Mouse (Mus musculus): ENCODE measurements at regions not wholly inside any gene's neighbourhood (a gene's known extent, or its start where the extent isn't known, plus 50 kb on each side); places are given as distances from the start of the nearest gene placed in this dataset.

DNA sequence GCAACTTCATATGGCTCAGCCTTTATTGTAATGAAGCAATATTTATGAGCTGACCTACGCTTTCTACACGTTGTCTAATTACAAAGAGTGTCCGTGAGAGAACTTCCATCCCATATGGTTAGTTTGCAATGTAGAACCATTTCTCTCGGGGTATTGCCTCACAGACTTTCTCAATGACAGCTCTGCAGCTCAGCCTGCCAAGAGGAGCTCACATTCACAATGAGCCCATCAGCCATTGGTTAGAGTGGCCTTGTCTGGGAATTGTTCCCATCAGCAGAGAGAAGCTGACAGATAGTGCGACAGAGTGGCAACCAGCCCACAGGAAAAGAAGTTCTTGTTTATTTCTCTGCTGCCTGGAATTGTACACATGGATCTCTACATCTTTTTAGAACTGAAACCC, 409.7 kb downstream of the Zfp704 start:
- intact Hi-C loops (cut with DNase I) = no loop called here
- DNase-seq = peak; percentile 21 to 35

DNA sequence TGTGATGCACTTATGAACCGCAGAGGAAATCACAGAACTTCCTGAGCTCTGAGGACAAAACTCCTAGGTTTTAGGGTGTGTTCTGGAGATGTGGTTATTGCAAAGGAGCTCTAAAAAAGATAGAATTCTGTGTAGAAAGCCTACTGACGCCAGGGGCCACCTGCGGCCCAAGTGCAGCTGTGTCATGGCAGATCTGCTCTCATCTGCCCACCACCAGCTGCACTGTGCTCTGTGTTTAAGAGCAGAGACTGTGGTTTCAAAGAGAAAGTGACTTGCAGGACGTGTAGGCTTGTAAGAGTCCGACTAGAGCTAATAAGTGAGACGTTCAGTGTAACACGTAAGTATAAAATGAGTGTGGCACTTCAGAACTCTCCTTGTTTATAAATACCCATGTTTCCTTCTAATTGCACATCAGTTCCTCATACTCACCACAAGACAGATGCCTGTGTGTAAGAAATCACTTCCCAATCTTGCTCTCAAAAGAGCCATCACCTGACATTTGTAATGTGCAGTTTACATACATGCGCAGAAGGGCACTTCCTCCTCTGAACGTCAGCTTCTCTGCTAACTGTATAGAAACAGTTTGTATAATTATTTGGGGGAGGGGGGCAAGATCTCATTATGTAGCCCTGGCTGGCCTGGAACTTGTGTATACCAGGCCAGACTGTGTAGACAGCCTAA, 411.1 kb downstream of the Zfp704 start:
- no peak for DNase-seq
- intact Hi-C loops (cut with DNase I) = no loop called here

DNA sequence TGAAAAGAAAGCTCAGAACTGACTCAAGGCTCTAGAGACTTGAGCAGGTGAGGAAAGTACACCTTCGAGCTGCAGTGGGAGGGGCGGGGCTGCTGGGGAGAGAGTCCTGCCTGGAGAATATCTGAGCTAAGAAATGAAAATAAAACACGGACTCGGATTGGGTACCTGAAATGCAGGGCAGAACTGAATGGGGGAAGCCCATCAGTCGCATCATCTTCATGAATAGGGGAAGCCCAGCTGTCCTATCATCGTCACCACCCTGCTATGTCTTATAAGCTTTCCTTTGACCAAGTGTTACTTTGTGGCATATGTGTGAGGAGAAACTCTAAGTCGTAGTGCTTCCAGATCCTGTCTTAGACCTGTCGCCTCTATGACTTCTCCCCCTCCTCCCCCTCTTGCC, 414.1 kb downstream of the Zfp704 start:
- intact Hi-C loops (cut with DNase I) = no loop called here

DNA sequence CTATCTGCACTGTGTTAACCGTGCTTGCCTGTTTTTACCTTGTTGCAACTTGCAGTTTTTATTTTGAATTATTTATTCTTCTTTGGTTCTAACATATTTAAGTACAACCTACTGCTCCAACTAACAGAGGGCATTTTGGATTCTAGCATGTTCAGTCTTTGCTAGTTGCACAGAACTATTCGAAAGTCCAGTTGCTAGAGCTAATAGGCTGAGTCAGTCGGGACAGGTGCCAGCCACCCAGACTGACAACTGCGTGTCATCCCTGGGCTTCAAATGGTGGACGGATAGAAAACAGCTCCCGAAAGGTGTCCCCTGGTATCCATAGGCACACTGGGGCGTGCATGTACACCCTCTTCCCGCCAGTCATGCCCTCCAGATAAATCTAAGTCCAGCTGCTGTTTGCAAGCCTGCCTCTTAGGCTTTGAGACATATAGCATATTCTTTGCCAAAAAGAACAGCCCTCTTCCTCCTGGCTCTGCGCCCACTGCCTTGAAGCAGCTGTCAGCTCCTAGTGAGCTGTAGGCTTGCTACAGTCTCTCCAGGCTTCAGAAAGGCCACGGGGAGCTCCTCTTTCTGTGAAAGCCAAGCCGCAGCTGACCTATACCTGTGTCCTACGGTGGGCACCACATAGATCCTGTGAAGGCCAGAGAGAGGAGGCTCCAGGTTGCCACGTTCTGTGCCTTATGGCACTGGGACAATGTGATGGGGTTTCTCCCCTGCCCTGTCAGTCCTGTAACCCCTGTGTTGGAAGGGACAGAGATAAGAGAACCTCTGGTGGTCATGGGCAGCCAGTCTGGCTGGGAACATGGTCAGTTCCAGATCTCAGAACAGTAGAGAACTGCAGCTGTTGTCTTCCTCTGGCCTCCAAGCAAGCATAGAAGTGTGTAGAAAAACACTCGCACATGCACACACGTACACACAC, 420.3 kb downstream of the Zfp704 start:
- DNase-seq = peak; percentile 19 to 25
- intact Hi-C loops (cut with DNase I) = no loop called here

More for the DNA sequence above, 414.1 kb downstream of the Zfp704 start:
- DNase-seq = no peak

DNA sequence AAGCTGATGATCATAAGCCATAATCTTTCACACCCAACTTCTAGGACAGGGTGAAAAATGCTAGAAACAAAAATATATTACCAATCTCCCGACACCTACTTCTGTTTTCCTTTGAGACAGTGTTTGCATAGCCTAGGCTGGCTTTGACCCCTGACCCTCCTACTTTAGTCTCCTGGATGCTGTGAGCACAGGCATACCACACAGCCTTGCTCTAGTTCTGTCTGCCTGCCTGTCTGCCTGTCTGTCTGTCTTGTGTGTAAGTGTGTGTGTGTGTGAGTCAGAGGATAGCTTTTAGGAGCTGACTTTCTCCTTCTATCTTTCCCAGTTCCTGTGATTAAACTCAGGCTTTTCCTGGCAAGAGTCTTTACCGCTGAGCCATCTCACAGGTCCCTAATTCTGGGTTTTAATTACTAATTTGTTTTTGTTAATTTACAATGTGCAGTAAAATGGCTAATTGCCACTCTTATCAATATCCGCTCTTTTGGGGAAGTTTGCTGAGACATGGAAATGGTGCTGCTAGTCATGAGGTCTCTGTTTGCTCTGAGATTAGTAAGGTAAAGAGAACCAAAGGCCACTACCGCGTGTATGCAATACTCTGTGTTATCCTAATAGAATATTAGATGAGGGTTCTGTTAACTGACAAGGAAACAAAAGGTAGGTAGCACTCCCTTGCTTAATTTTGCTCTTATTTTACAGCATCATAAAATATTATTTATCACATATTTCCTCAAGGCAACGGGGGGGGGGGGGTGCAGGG, 423.3 kb downstream of the Zfp704 start:
- intact Hi-C loops (cut with DNase I) = no loop called here
- no peak for DNase-seq

DNA sequence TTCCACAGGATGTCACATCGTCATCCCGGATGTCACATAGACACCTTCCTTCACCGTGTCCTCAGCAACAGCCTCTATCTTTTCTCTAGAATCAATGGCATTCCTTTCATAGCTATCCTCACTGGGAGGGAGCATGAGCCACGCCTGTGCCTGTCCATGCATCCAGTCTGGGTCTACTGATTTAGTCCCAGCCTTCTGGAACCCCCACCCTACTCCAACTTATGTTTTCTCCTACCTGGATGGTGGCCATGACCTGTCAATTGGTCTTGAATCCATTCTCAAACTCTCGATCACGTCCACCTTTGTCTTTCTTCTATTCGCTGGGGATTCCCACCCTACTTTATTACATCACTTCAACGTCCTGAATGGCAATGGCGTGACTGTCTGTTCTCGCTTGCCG, 428.3 kb downstream of the Zfp704 start:
- intact Hi-C loops (cut with DNase I) = no loop called here
- no peak for DNase-seq

DNA sequence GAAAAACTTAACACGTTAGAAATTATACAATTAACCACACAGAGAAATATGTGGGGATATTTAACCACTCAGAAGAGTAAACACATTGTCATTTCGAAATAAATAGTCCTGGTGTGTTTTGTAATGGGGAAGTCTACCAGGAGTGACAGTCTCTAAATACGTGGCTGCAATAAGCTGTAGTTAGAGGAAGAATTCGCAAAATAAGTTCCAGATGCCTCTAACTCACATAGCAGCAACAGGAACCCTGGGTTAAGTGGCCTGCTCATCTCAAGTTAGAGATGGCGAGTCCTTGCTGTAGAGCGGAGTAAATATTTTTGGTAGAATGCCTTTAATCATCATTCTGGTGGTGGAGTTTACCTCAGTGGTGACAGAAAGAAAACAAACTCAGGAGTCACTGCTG, 430.2 kb downstream of the Zfp704 start:
- intact Hi-C loops (cut with DNase I) = no loop called here
- no peak for DNase-seq

DNA sequence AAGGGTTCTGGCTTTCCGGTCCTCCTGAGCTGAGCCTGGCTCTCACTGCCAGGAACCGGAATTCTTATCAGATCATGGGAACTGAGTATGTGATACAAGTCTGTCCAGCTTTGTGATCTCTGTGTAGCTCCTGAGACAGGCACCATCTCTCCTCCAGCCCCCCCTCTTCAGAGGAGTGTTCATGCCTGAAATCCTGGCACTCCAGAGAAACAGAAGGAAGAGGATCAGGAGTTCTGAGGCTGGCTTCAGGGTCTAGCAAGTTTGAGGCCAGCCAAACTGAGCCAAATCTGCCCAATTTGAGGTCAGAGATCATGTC, 435.4 kb downstream of the Zfp704 start:
- no peak for DNase-seq
- intact Hi-C loops (cut with DNase I) = loop anchor here (5.0 kb wide), 1 partner anchor 73 kb away; no protein-coding TSS in a partner anchor

DNA sequence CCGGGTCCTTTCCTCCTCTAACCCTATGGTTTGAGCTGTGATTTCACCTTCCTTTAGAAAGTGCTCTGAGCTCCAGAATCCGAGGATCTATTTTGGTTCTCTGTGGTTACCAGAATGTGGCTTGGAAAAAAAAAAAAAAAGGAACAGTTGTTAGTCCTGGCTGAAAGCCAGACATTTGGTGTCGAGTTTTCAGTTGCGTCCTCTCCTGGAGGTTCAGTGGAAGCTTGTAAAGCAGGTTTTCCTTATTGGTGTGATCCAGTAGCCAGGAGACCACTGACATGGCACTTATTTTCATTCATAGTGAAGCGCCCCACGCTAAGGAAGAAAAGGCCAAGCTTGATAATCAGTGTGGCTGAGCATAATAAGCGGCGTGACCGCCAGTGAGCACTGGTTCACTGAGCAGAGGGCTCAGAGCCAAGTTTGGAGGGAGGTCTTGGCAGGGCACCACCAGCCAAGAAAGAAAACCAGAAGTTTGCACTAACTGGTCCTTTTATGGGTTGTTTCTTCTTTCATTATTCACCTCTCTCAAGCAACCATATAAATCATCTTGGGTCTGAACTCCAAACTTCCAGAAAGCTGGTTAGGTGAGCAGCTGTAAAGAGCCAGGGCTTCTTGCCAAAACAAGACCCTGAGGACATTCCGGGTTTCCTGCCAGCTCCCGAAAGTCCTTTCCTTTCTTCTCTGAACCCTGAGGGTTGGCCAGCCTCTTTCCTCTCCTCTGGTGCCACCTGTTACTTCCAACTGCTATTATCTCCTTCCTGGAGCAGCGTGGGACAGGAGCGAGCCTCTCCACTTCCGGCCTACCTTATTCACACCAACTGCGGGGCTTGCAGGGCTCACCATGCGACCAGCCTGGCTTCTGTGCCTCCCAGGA, 436.0 kb downstream of the Zfp704 start:
- intact Hi-C loops (cut with DNase I) = loop anchor here (5.0 kb wide), 1 partner anchor 73 kb away; no protein-coding TSS in a partner anchor
- DNase-seq = peak; percentile 51 to 54

DNA sequence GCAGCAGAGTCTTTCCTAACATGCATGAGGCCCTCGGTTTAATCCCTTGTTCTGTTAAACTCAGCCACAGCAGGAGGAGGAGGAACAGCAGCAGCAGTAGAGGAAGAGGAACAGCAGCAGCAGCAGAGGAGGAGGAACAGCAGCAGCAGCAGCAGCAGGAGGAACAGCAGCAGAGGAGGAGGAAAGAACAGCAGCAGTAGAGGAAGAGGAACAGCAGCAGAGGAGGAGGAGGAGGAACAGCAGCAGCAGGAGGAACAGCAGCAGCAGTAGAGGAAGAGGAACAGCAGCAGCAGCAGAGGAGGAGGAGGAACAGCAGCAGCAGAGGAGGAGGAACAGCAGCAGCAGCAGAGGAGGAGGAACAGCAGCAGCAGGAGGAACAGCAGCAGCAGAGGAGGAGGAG, 437.9 kb downstream of the Zfp704 start:
- intact Hi-C loops (cut with DNase I) = loop anchor here (5.0 kb wide), 1 partner anchor 75 kb away; no protein-coding TSS in a partner anchor
- no peak for DNase-seq

DNA sequence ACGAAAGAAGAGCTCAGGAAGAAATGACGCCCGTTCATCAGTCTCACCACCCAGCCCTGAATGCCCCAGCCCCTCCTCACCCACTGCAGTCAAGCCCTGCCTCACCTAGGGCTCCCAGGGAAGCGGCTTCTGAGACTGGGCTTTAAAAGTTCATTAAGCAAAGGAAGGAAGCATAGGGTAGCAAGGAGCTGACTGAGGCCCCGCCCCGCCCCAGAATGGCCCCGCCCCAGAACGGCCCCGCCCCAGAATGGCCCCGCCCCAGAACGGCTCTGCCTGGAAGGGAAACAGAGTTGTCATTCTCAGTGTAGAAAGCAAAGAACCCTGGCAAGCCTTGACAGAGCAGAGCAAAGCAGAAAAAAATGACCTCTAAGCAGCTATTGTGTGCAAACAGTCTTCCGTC, 440.9 kb downstream of the Zfp704 start:
- intact Hi-C loops (cut with DNase I) = no loop called here
- no peak for DNase-seq

DNA sequence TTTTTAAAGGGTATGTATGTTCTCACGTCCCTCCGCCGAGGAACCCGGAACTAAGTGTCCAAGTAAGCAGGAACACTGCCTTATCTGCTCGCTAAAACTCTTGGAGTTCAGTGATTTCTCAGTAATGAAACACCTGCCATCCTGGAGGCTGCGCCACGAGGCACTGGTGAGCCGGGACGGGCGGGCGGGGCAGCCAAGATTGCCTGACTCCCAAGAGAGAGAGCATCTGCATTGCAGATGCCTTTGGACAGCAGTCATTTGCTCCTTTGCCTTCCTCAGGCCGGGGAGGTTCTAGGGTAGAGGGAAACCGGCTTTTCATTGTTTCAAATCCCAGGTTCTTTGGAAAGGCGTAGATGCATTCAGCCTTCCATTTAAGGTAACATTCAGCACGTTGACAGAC, 450.8 kb downstream of the Zfp704 start:
- intact Hi-C loops (cut with DNase I) = no loop called here
- DNase-seq = no peak

DNA sequence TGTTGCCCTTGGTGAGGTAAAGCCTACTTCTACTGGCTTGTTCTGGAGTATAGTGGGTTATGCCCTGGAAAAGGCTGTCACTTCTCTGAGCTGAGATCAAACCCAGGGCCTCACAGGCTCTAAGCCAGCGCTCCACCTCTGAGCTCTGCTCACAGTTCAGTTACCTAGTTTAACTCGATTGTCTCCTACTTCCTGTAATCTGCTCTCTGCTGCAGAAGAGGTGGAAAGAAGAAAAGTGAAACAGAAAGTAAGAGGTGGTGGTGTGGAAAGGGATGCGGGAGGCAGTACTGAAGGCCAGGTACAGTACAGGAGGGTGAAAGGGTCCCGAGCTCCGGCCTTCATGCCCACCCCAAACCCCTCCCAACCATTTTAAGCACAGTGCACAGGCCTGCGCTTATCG, 455.7 kb downstream of the Zfp704 start:
- intact Hi-C loops (cut with DNase I) = no loop called here
- no peak for DNase-seq

DNA sequence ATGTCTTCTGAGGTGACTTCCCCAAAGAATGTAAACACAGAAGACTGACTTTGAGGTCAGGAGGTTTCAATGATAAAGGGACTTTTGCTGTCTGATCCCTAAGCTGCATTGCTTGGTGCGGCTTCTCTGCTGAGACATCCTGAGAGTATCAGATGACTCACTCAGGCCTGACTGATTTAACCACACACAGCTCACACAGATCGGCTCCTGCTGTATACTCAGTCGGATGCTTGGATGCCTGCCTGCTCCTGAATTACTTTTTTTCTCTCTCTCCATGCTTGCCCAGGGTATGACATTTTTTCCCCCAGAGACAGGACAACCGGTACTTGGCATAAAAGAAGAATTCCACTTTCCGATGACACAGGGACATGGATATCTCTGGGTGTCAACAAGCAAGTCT, 456.2 kb downstream of the Zfp704 start:
- intact Hi-C loops (cut with DNase I) = no loop called here
- no peak for DNase-seq

DNA sequence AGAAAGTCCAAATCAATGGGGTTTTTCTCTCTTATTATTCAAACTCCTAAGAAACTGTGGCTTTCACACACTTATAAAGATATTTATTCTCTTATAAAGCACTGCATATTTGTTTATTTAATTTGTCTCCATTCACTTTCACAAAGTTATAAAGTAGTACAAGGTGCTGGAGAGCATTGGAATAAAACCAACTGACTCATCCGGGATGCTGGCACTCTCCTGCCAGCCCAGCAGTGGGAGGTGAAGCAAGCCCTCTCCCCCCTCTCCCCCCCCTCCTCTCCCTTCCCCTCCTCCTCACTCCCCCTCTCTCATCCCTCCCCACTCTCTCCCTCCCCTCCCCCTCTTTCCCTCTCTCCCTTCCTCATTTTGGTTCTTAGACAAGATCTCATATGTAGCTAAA, 457.6 kb downstream of the Zfp704 start:
- intact Hi-C loops (cut with DNase I) = no loop called here
- no peak for DNase-seq

DNA sequence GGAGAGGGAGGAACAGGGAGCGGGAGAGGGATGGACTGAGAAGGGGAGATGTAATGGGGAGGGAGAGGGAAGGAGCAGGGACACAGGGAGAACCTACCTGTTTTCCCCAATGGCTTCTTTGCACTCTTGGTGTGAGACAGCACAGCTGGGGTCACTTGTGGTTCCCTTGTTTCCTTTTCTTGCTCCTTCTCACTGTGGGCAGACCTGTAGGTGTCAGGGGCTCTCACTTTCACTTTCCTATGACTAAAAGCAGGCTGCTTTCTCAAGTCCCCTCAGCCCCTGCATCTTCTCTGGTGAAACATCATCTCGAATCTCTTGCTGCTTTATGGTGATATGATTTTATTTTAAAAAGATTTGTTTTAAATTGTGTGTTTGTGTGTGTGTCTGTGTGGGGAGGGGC, 458.3 kb downstream of the Zfp704 start:
- no peak for DNase-seq
- intact Hi-C loops (cut with DNase I) = no loop called here

DNA sequence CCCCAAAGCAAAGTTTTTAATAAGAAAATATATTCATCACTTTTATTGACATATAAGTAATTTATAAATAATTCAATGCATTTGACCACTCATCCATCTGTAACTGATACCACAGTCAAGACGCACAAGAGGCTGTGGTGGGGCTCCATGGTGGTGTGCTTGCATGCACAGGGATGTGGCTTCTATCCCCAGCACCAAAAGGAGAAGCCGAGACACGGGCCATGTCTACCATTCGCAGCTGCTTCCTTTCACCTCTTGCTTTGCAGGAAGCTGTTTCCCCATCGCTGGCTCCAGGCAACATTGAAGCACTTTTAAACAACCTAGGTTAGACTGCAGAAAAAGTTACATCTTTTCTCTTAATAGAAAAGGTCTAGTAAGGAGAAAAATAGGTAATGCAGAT, 461.3 kb downstream of the Zfp704 start:
- no peak for DNase-seq
- intact Hi-C loops (cut with DNase I) = no loop called here

DNA sequence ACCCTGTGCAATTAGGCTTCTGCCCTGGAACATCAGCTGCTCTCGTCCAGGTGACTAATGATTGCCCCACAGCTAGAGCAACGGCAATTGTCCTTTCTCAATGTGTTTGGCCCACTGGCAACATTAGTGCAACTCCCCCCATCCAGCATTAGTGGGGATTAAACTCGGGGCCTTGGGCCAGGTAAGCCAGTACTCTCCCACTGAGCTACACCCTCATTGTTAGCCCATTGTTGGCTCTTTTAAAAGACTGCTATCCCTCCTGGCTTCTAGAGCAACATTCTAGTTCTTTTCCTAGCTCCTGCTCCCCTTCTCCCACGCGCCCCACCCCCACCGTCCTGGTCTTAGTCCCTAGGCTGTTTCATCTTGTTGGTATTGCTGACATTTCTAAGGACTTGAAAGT, 463.4 kb downstream of the Zfp704 start:
- intact Hi-C loops (cut with DNase I) = no loop called here
- DNase-seq = no peak

DNA sequence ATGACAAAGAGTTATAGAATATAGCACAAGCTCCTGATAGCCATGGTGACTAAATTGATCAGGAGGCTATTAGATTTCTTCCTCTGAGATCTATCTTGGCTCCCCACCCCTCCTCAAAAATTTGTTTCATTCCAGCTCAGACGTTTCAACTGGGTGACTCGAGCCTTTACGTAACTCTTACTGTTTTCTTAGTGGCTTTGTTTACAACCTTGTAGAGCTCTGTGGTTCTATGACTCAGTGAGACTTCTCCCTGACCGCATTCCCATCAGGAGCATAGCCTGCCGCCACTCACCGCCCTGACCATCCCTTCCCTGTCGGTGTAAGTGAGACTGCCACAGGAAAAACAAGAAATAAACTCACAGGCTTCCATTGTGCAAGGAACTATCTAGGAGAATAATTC, 464.3 kb downstream of the Zfp704 start:
- no peak for DNase-seq
- intact Hi-C loops (cut with DNase I) = no loop called here

DNA sequence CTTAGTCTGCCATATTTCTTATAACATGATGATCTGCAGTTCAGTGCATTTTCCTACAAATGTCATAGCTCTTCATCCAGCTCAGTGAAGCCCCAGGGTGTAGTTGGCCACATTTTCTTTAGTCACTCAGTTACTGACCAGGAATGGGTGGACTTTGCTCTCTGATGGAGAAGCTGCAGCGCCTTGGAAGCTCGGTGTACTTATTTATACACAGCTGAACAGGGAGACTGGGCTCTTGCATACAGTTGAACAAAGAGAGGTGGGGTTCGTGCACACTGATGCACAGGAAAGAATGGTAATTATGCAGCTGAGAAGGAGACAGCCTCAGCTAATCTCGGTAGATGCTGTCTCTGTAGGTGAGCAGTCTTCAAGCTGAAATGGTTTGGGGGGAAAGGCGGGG, 468.0 kb downstream of the Zfp704 start:
- intact Hi-C loops (cut with DNase I) = no loop called here

More for the DNA sequence above, 468.0 kb downstream of the Zfp704 start:
- no peak for DNase-seq
